Mouse (Mus musculus): Measurements from ENCODE around the gene Pkn3. TPM values are rescaled to one million over a fixed set of nuclear protein-coding genes. Genes with fewer than 3 reads are reported as not detected.

The Pkn3 gene
- total and polyA plus RNA-seq, 3 experiments = 8.8 to 13.6 (median 10.4) TPM

- Histone ChIP-seq H3K79me2 (replicated peaks; ENCODE audit: control insufficient read depth, insufficient read depth, low read length) (no peaks in the 10 kb centered on the region), H3K4me1 (ENCODE audit: control insufficient read depth, insufficient read depth, low read length) (no peaks in the 10 kb centered on the region), H3K4me3 (no peak overlapping the region), H3K27me3 (ENCODE audit: control insufficient read depth, insufficient read depth, low read length) (no peaks in the 10 kb centered on the region), H3K36me3 (ENCODE audit: control insufficient read depth, insufficient read depth, low read length) (no peaks in the 10 kb centered on the region), H3K9ac (ENCODE audit: low read depth, low read length) (no peak overlapping the region), H3K27ac (no peak overlapping the region)
- TF ChIP-seq CTCF (IDR thresholded peaks at IDR 0.05) (no peak), EP300 (IDR thresholded peaks at IDR 0.05; ENCODE audit: insufficient read depth, low read depth, low read length) (no peak), POLR2A (IDR thresholded peaks at IDR 0.05; ENCODE audit: insufficient read depth, low read depth, low read length) (no peak)
- no peak for DNase-seq
- WGBS = 92% methylated on average over 2 of the region's 2 CpGs
- intact Hi-C loops (cut with DNase I) = no loop called here
Measured at GRCm38 (mm10) chr2:30111500-30111899, 34.0 kb downstream of the Pkn3 start.

GRCm38 (mm10) chr2:30112564-30112963, 35.1 kb downstream of the Pkn3 start:
- Histone ChIP-seq H3K9ac (ENCODE audit: low read depth, low read length) (no peak overlapping the region), H3K36me3 (ENCODE audit: control insufficient read depth, insufficient read depth, low read length) (no peaks in the 10 kb centered on the region), H3K4me3 (no peak overlapping the region), H3K27me3 (ENCODE audit: control insufficient read depth, insufficient read depth, low read length) (no peaks in the 10 kb centered on the region), H3K27ac (no peak overlapping the region), H3K79me2 (replicated peaks; ENCODE audit: control insufficient read depth, insufficient read depth, low read length) (no peaks in the 10 kb centered on the region), H3K4me1 (ENCODE audit: control insufficient read depth, insufficient read depth, low read length) (no peaks in the 10 kb centered on the region)
- no peak for DNase-seq
- 85% methylated on average over 5 of the region's 5 CpGs for WGBS
- intact Hi-C loops (cut with DNase I) = no loop called here
- TF ChIP-seq CTCF (IDR thresholded peaks at IDR 0.05) (no peak), POLR2A (IDR thresholded peaks at IDR 0.05; ENCODE audit: insufficient read depth, low read depth, low read length) (no peak), EP300 (IDR thresholded peaks at IDR 0.05; ENCODE audit: insufficient read depth, low read depth, low read length) (no peak)

GRCm38 (mm10) chr2:30119641-30120051, 42.2 kb downstream of the Pkn3 start:
- H3K27ac ChIP-seq = no peak overlapping the region
- peaks cover 3% of the 10 kb centered on the region for H3K4me1 ChIP-seq (ENCODE audit: control insufficient read depth, insufficient read depth, low read length)
- TF ChIP-seq EP300 (IDR thresholded peaks at IDR 0.05; ENCODE audit: insufficient read depth, low read depth, low read length) (no peak), POLR2A (IDR thresholded peaks at IDR 0.05; ENCODE audit: insufficient read depth, low read depth, low read length) (no peak), CTCF (IDR thresholded peaks at IDR 0.05) (no peak)
- intact Hi-C loops (cut with DNase I) = no loop called here
- no peaks in the 10 kb centered on the region for H3K27me3 ChIP-seq (ENCODE audit: control insufficient read depth, insufficient read depth, low read length)
- no peaks in the 10 kb centered on the region for H3K36me3 ChIP-seq (ENCODE audit: control insufficient read depth, insufficient read depth, low read length)
- WGBS = 57% methylated on average over 6 of the region's 6 CpGs
- H3K9ac ChIP-seq (ENCODE audit: low read depth, low read length) = no peak overlapping the region
- H3K79me2 ChIP-seq (replicated peaks; ENCODE audit: control insufficient read depth, insufficient read depth, low read length) = no peaks in the 10 kb centered on the region
- DNase-seq = no peak
- H3K4me3 ChIP-seq = no peak overlapping the region

GRCm38 (mm10) chr2:30120269-30120668, 42.8 kb downstream of the Pkn3 start:
- intact Hi-C loops (cut with DNase I) = no loop called here
- Histone ChIP-seq H3K4me3 (no peak overlapping the region), H3K4me1 (ENCODE audit: control insufficient read depth, insufficient read depth, low read length) (peaks cover 4% of the 10 kb centered on the region), H3K9ac (ENCODE audit: low read depth, low read length) (no peak overlapping the region), H3K79me2 (replicated peaks; ENCODE audit: control insufficient read depth, insufficient read depth, low read length) (no peaks in the 10 kb centered on the region), H3K27ac (no peak overlapping the region), H3K36me3 (ENCODE audit: control insufficient read depth, insufficient read depth, low read length) (no peaks in the 10 kb centered on the region), H3K27me3 (ENCODE audit: control insufficient read depth, insufficient read depth, low read length) (no peaks in the 10 kb centered on the region)
- no peak for TF ChIP-seq EP300 (IDR thresholded peaks at IDR 0.05; ENCODE audit: insufficient read depth, low read depth, low read length)
- no peak for TF ChIP-seq CTCF (IDR thresholded peaks at IDR 0.05)
- no peak for TF ChIP-seq POLR2A (IDR thresholded peaks at IDR 0.05; ENCODE audit: insufficient read depth, low read depth, low read length)
- WGBS = 58% methylated on average over 4 of the region's 4 CpGs
- DNase-seq = no peak

GRCm38 (mm10) chr2:30122766-30123165, 45.3 kb downstream of the Pkn3 start:
- intact Hi-C loops (cut with DNase I) = no loop called here
- no peak overlapping the region for H3K4me3 ChIP-seq

GRCm38 (mm10) chr2:30123729-30124471, 46.4 kb downstream of the Pkn3 start:
- Histone ChIP-seq H3K4me3 (peak overlapping the region; percentile 80), H3K27ac (peak overlapping the region; percentile 95), H3K9ac (ENCODE audit: low read depth, low read length) (peak overlapping the region; percentile 90), H3K27me3 (ENCODE audit: control insufficient read depth, insufficient read depth, low read length) (no peaks in the 10 kb centered on the region), H3K36me3 (ENCODE audit: control insufficient read depth, insufficient read depth, low read length) (no peaks in the 10 kb centered on the region), H3K79me2 (replicated peaks; ENCODE audit: control insufficient read depth, insufficient read depth, low read length) (no peaks in the 10 kb centered on the region), H3K4me1 (ENCODE audit: control insufficient read depth, insufficient read depth, low read length) (peaks cover 4% of the 10 kb centered on the region)
- intact Hi-C loops (cut with DNase I) = no loop called here
- WGBS = under 1% methylated on average over 44 of the region's 44 CpGs
- DNase-seq = no peak
- TF ChIP-seq EP300 (IDR thresholded peaks at IDR 0.05; ENCODE audit: insufficient read depth, low read depth, low read length) = no peak
- no peak for TF ChIP-seq CTCF (IDR thresholded peaks at IDR 0.05)
- no peak for TF ChIP-seq POLR2A (IDR thresholded peaks at IDR 0.05; ENCODE audit: insufficient read depth, low read depth, low read length)

More at GRCm38 (mm10) chr2:30122766-30123165, 45.3 kb downstream of the Pkn3 start:
- no peak for DNase-seq
- H3K79me2 ChIP-seq (replicated peaks; ENCODE audit: control insufficient read depth, insufficient read depth, low read length) = no peaks in the 10 kb centered on the region
- no peaks in the 10 kb centered on the region for H3K27me3 ChIP-seq (ENCODE audit: control insufficient read depth, insufficient read depth, low read length)
- TF ChIP-seq POLR2A (IDR thresholded peaks at IDR 0.05; ENCODE audit: insufficient read depth, low read depth, low read length) = no peak
- WGBS = 81% methylated on average over 5 of the region's 5 CpGs
- no peaks in the 10 kb centered on the region for H3K36me3 ChIP-seq (ENCODE audit: control insufficient read depth, insufficient read depth, low read length)
- H3K4me1 ChIP-seq (ENCODE audit: control insufficient read depth, insufficient read depth, low read length) = peaks cover 4% of the 10 kb centered on the region
- no peak overlapping the region for H3K27ac ChIP-seq
- H3K9ac ChIP-seq (ENCODE audit: low read depth, low read length) = no peak overlapping the region

Measured in heart, adult 2 months (tissue).